In the genomic region with DNA sequence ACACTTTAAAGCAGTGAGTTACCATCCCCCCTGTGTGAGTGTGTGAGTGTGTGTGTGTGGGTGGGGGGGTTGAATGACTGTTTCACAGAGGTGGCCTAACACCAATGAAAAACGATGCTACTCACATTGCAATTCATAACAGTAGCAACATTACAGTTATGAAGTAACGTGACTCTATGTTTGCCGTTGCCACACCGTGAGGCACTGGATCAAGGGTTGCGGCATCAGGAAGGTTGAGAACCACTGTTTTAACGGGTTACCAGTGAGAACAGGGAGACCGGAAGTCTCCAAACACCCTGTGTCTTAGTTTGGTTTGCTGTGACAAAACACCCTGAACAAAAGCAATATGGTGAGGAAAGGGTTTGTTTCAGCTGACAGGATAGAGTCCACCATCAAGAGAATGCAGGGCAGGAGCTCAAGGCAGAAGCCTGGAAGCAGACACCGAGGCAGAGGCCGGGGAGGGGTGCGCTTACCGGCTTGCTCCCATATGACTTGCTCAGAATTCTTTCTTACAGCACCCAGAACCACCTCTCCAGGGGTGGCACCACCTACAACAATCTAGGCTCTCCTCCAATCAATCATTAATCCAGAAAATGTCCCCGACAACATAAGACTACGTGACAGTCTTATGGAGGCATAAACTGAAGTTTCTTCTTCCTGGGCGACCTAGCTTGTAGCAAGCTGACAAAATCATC, we compare ENCODE assay signal across 17 mouse cellular contexts. TPM values are rescaled to one million over a fixed set of nuclear protein-coding genes. Genes with fewer than 3 reads are reported as not detected.
DNase-seq lines count a peak whose midpoint lies in the region; ATAC-seq and TF ChIP-seq lines count a peak whose summit lies in the region.
"Had no signal": no experiment of that assay in that cellular context is flagged by ENCODE, and none has a peak within 500 bp of the region (broad histone marks: within the 10 kb centered on the region; RNA-seq: fewer than 3 reads in every experiment).

No protein-coding gene starts in this region.

- 88% methylated on average over 14 of the region's 14 CpGs for WGBS in heart, postnatal 0 days

- H3K4me2 ChIP-seq in heart, postnatal 0 days (ENCODE audit: low read depth, low read length): no peak overlapping the region
- H3K4me2 ChIP-seq: limb, embryonic 12.5 days; liver, embryonic 12.5 days; neural tube, embryonic 13.5 days had no signal

- peaks cover 21% of the 10 kb centered on the region for H3K4me1 ChIP-seq in heart, postnatal 0 days (ENCODE audit: control insufficient read depth, insufficient read depth)
- H3K4me1 ChIP-seq: limb, embryonic 12.5 days had no signal

- TF ChIP-seq EP300 in heart, postnatal 0 days (IDR thresholded peaks at IDR 0.05; ENCODE audit: low read depth): no peak

- H3K36me3 ChIP-seq in heart, postnatal 0 days (replicated peaks; ENCODE audit: control insufficient read depth, insufficient read depth, low read length): no peaks in the 10 kb centered on the region
- H3K36me3 ChIP-seq: G1E; limb, embryonic 12.5 days; liver, embryonic 12.5 days; neural tube, embryonic 13.5 days had no signal

- no peak overlapping the region for H3K4me3 ChIP-seq in heart, postnatal 0 days (ENCODE audit: low read depth, low read length)
- H3K4me3 ChIP-seq: limb, embryonic 12.5 days; liver, embryonic 12.5 days; neural tube, embryonic 13.5 days had no signal

- no peaks in the 10 kb centered on the region for H3K9me3 ChIP-seq in heart, postnatal 0 days (replicated peaks; ENCODE audit: control insufficient read depth, low read length)
- H3K9me3 ChIP-seq: G1E; limb, embryonic 12.5 days; liver, embryonic 12.5 days; neural tube, embryonic 13.5 days had no signal

- TF ChIP-seq CTCF in heart, postnatal 0 days (IDR thresholded peaks at IDR 0.05; ENCODE audit: low read depth): no peak

- H3K27ac ChIP-seq in heart, postnatal 0 days (ENCODE audit: low read depth): peak overlapping the region; percentile 70; the same call in 1 of the 2 replicates
- H3K27ac ChIP-seq: hindbrain, postnatal 0 days; limb, embryonic 12.5 days; liver, embryonic 12.5 days had no signal

- no peak for DNase-seq in heart, postnatal 0 days (ENCODE audit: low spot score)
- DNase-seq in heart, adult 18-20 months: no peak
- DNase-seq in 416B (ENCODE audit: low read depth): peak; percentile 61
- peak; percentile 9 for DNase-seq in CD4-positive, CD25-positive, alpha-beta regulatory T cell, adult 2 months (ENCODE audit: low read depth, low spot score)
- peak; percentile 50 for DNase-seq in kidney, postnatal 10 days
- no peak for DNase-seq in layer of hippocampus, adult 9-10 months (ENCODE audit: low spot score)
- no peak for DNase-seq in thymus, postnatal 0 days (ENCODE audit: low spot score)
- DNase-seq: cerebellum, adult 11 months; embryo, embryonic 11 days; midbrain, embryonic 14.5 days; thymus, postnatal 36 days had no signal

- no peak for ATAC-seq in heart, postnatal 0 days (ENCODE audit: insufficient read depth, low read depth)
- ATAC-seq: forebrain, embryonic 16.5 days; liver, embryonic 12.5 days had no signal

- H3K27me3 ChIP-seq in heart, postnatal 0 days (ENCODE audit: control insufficient read depth, insufficient read depth, low read length): no peaks in the 10 kb centered on the region
- H3K27me3 ChIP-seq: limb, embryonic 12.5 days; liver, embryonic 12.5 days; neural tube, embryonic 13.5 days had no signal

- no peak overlapping the region for H3K9ac ChIP-seq in heart, postnatal 0 days (replicated peaks; ENCODE audit: low read depth, low read length)
- H3K9ac ChIP-seq: limb, embryonic 12.5 days; liver, embryonic 12.5 days; neural tube, embryonic 13.5 days had no signal

RNA-seq across cellular contexts. Expression of gene Tmem170b, which starts 57.9 kb away (rescaled TPM):
- total RNA-seq in heart, postnatal 0 days (2014; rRNA removed; ENCODE audit: low replicate concordance): 4.4 and 5.3 TPM in 2 replicates
- polyA plus RNA-seq in heart, postnatal 0 days (2015; fragmentation: Nextera tagmentation; extraction: Ambion mirVana): 7.9 and 8.1 TPM in 2 replicates
- total RNA-seq in heart, adult 18-20 months (2021): 10 to 100 TPM; 23.1 to 24.9 TPM
- 7.9 and 10.2 TPM in 2 replicates for polyA plus RNA-seq in thymus, postnatal 0 days (2015; fragmentation: Nextera tagmentation; extraction: Ambion mirVana)

Comparison
In these comparisons a context has a peak if more than half of its experiments do, and no peak if none do; other contexts are left out.
1. DNase-seq: peak in 416B (single experiment), CD4-positive, CD25-positive, alpha-beta regulatory T cell, adult 2 months (single experiment) and kidney, postnatal 10 days (single experiment); none in heart, postnatal 0 days (single experiment), heart, adult 18-20 months (0 of 2), layer of hippocampus, adult 9-10 months (single experiment) and thymus, postnatal 0 days (single experiment).